Mouse (Mus musculus) cortical plate, adult 2 months (tissue): Measurements from ENCODE around the gene Pigg.

ENCODE experiments used
- CTCF ChIP-seq: fragments of 200-500 bp; IDR thresholded peaks from 2 replicates; pipeline ENCODE4 v1.5.1; 2011; ENCODE audit warnings: mild to moderate bottlenecking, control low read depth, low read length; ENCODE audit not compliant: insufficient read depth; ENCODE audit errors: extremely low read depth
- POLR2A ChIP-seq: fragments of 200-500 bp; IDR thresholded peaks from 2 replicates; pipeline ENCODE4 v1.6.1; 2011; ENCODE audit warnings: mild to moderate bottlenecking, low read length, control low read depth; ENCODE audit not compliant: insufficient read depth; ENCODE audit errors: extremely low read depth

DNA sequence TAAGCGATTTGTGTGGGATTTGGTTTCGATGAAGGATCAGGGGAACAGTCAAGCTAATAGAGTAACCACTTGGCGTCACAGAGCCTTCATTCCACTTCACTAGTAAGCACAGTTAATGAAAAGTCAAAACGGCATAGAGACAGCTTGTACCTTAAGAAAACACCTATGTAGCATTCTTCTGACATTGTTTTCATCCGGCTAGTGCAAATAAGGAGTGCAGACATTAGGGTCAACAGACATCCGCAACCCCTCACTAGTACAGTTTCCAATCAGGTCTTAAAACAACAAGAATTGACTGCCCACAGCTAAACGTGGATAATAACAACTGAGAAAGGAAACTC, 42.6 kb upstream of the Pigg start:
- no peak for TF ChIP-seq POLR2A
- no peak for TF ChIP-seq CTCF
